Mouse (Mus musculus) CD4-positive helper T cell, adult 2 months (primary cell): ENCODE results near the gene Rnf181.
A peak's percentile ranks its signal among the peaks of the same experiment; 100 is the strongest.

Experiments
- DNase-seq: peaks from one replicate; pipeline ENCODE4 v3.0.0-alpha.2; 2012; ENCODE audit warnings: low read depth, missing footprints, low spot score

Rnf181 gene

DNA sequence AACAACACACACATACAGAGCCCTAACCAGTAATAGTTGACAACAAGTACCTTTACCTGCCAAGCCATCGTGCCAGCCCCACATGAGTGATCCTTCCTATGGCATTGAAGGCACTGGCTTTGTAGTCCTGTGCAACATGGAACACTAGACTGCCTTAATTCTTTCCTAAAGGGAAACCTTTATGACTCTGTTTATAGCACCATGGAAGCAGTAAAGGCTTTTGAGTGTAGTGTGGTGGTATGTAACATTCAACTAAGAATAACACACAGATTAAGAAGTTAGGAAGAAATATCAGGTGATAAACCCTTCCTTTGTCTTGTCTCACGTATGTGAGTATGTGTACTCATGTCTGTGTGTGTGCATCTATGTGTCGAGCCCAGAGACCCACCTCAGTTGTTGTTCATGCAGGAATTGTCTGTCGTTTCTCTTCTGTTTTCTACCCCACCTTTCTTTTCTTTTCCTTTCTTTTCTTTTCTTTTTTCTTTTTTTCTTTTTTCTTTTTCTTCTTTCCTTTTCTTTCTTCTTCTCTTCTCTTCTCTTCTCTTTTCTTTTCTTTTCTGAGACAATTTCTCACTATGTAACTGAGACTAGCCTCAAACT, at the start of gene Rnf181:
TSS of gene Rnf181 (minus strand) at position 113 of the 600 bp plus-strand sequence.
- no peak for DNase-seq

DNA sequence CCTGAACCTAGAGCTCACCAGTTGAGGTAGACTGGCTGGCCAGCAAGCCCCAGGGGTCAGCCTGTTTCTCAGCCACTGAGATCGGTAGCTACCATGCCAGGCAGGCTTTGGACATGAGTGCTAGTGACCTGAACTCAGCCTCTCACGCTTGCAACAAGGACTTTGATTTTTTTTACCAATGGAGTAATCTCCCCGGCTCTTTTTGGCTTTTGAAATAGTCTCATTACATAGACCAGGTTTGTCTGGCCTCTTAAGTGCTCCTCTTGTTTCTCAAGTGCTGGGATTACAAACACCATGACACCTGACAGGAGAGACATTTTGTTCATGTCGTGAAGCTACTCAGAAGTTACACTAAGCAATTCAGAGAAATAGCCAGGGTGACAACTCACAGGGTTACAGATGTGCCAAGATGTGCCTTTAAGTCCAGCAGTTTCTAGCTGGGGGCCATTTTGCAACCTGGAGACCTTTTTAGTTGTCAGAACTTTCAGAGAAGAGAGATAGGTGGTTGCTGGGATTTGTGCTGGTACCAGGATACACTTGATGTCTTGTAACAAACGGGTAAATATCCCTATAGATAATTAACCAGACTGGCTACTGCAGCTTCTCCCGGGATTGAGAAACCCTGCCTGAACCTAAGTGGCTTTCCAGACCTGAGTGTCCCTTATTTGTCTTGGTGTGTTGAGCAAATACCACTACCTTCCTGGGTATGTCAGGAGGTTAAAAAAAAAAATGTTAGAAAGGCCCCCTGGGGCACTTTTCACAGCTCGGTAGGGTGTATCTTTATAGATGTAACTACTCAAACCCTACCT, 49.4 kb upstream of the Rnf181 start:
- no peak for DNase-seq

DNA sequence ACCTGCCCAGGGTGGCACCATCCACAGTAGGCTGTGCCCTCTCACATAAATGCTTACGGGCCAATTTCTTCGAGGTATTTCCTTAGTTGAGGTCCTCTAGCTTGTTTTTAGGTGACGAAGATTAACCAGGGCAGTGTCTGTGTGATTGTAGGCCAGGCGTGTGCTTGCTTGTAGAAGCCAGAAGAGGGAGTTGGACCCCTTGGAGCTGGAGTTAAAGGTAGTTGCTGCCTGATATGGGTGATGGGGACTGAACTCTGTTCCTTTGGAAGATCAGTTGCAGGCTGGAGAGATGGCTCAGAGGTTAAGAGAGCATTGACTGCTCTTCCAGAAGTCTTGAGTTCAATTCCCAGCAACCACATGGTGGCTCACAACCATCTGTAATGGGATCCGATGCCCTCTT, 48.4 kb upstream of the Rnf181 start:
- no peak for DNase-seq

DNA sequence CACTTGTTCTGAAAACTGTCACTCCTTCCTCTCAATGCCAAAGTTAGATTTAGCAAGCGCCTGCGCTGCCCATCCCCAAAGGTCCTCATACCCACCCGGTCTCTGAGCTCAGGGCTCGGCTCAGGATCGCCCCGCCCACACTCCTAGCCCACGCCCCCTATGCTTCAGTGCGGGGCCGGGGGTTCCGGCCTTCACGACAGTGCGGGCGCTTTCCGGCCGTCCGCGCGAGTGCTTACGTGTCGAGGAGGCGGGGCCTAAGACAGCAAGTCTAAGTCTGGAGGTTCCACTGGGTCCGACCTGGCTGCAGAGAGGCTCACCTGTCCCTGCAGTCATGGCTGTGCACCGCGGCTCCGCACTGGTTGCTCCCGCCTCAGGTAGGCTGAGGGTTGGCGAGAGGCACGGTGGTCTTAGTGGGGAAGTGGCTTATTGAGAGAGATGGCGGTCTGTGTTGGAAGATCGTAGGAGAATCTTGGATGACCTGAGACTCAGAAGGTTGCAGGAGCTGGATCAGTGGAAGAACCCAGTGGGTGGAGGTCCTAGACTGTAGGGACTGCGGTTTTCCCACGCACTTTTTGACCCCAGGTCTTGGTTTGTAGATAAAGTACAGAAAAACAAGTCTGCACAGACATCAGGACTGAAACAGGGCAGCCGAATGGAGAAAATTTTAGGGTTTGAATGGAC, 47.5 kb upstream of the Rnf181 start, which contains the start of gene Ggcx:
TSS of gene Ggcx (plus strand) at position 233 of the 681 bp plus-strand sequence.
- peak; percentile 96 for DNase-seq

DNA sequence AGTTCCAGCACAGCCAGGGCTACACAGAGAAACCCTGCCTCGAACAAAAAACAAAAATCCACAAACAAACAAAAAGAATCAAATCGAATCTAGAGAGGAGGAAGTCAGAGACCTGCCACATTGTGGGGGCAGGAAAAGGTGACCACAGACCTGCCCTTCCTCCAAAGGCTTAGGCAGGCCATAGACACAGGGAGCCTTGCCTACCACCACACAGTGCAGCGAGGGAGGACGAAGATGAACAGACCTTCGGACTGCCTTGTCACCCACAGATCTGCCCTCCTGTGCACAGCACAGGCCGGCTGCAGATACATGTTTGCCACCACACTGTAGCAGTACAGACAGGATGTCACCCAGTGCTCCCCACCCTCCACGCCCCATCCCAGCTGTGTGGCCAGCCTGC, 43.8 kb upstream of the Rnf181 start:
- no peak for DNase-seq

DNA sequence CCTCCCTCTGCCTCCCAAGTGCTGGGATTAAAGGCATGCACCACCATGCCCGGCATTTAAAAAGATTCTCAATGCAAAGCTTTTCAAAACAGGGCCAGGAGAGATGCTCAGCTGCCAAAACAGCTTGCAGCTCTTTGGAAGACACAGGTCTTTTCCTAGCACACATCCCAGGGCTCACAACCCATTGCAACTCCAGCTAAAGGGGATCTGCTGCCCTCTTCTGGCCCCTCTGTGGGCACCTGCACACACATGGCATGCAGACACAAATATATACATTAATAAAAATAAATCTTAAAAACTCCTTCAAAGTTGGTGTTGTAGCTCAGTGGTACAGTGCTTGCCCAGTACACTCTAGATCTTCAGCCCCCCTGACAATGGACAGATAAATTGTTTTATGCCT, 43.2 kb upstream of the Rnf181 start:
- DNase-seq: no peak

DNA sequence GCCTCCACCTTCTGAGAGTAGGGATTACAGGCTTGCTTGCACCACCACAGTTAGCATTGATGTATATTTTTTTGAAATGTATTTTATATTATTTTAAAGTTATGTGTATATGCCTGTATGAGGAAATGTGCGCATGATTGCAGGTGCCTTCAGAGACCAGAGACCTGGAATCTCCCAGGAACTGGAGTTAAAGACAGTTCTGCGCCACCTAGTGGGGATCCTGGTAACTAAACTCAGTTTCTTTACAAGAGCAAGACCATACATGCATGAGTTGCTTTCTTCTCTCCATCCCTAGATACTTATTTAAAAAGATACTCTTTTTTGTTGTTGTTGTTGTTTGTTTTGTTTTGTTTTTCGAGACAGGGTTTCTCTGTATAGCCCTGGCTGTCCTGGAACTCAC, 42.8 kb upstream of the Rnf181 start:
- peak; percentile 70 for DNase-seq

DNA sequence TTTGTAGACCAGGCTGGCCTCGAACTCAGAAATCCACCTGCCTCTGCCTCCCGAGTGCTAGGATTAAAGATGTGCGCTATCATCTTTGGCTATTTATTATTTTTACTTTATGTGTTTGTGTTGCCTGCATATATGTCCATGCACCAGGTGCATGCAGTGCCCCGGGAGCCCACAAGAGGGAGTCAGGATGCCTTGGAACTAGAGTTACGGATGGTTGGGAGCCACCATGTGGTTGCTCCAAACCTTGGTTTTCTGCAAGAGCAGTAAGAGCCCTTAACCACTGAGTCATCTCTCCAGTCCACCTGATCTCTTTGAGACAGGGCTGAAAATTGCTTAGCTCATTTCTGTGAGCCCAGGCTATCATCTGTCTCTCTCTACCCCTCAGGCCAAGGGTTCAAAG, 40.4 kb upstream of the Rnf181 start:
- DNase-seq: peak; percentile 90

DNA sequence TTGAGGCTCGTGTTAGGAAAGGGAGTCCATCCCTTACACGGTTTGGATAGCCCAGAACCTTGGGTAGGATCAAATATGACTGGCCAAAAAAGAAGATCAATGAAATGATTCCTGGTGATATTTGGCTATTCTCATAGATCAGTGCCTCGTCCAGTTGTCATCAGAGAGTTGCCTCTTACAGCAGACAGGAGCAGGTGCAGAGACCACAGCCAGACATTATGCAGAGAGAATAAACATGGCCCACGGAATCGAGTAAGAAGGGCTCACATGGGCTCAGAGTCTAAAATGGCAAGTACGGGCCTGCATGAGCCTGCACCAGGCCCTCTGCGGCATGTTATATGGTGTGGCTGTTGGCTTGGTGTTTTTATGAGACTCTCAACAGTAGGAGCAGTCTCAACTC, 38.6 kb upstream of the Rnf181 start:
- no peak for DNase-seq

DNA sequence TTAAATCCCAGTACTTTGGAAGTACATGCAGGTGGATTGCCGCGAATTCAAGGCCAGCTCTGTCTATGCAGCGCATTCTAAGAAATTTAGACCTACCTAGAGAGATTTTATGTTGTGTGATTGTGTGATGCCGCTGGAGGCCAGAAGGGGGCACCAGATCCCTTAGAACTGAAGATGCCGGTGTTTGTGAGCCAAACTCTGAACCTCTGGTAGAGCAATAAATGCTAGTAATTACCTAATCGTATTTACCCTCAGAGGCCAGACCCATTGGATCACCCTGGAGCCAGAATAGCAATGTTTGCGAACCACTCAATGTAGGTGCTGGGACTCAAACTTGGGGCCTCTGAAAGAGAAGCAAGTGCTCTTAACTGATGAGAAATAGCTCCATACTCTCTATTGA, 35.1 kb upstream of the Rnf181 start:
- DNase-seq: peak; percentile 75

DNA sequence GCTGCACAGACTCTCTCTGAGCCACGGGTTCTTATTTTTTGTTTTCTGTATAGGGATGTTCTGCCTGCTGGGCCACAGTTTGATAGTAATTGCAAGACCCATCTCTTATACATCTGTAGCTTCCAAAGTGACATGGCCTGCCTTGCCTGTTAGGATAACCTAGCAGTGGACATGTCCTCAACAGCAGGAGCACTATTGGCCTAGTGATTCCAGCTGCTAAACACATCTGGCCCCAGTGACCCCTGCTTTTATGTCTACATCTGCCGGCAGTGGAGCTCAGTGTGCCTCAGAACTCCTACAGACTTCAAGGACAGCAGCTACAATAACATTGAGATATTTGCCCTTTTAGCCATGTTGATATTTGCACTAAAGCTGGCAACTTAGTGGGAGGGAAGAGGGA, 33.2 kb upstream of the Rnf181 start:
- DNase-seq: no peak

DNA sequence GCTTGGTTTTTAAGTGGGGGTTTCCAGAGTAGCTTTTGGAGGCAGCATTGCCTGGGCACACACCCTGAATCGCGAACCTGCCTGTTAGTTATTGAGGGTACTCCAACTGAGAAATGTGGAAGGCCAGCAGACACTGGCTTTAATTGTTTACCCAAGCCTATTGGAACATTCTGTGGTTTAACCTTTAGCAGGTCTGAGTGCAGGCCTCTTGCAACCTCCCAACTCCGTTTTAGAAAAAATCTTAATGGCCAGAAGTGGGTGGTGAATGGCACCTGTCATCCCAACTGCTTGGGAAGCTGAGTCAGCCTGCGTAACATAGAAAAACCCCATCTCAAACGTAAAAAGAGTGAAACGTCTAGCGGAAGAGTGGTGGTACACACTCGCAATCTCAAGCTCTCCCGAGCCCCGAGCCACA, 30.1 kb upstream of the Rnf181 start:
- DNase-seq: no peak

DNA sequence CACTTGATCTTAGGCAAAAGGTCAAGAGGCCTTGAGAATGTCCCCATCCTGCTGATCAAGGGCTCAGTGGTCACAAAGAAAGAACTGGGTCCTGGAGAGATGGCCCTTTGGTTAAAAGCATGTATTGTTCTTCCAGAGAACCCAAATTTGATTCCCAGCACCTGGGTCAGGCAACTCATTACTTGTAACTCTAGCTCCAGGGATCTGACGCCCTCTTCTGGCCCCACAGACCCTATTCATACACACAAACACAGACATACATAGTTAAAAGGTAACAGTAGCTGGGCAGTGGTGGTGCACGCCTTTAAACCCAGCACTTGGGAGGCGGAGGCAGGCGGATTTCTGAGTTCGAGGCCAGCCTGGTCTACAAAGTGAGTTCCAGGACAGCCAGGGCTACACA, 25.6 kb upstream of the Rnf181 start:
- DNase-seq: no peak

DNA sequence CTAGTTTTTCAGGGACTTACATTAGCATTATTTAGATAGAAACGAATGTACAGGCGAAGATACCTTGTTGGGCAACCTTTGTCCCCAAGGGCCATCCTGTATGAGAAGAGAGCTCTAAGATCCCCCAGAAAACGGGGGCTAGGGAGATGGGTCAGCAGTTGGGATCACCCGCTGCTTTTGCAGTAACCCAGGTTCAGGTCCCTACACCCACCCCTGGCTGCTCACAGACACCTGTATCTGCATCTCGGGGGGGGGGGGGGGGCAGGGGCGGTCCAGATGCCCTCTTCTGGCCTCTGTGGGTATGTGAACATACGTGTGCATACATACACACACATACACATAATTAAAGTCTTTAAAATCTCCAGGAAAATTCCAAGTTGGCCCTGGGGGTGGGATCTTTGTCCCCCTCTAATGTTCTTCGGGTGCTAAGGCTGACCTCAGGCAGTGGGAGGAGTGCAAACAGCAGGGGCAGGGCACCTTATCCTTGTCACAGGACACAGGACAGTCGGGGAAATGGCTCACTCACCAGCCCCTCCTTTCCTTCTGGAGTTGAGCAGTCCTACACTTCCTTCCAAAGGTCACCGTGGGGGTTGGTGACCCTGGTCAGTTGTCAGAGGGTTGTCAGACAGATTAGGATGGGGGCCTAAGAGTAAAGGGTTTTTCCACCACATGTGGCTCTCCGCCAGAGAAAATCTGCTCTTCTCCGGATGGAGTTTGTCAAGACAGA, 24.2 kb upstream of the Rnf181 start:
- peak; percentile 61 for DNase-seq

DNA sequence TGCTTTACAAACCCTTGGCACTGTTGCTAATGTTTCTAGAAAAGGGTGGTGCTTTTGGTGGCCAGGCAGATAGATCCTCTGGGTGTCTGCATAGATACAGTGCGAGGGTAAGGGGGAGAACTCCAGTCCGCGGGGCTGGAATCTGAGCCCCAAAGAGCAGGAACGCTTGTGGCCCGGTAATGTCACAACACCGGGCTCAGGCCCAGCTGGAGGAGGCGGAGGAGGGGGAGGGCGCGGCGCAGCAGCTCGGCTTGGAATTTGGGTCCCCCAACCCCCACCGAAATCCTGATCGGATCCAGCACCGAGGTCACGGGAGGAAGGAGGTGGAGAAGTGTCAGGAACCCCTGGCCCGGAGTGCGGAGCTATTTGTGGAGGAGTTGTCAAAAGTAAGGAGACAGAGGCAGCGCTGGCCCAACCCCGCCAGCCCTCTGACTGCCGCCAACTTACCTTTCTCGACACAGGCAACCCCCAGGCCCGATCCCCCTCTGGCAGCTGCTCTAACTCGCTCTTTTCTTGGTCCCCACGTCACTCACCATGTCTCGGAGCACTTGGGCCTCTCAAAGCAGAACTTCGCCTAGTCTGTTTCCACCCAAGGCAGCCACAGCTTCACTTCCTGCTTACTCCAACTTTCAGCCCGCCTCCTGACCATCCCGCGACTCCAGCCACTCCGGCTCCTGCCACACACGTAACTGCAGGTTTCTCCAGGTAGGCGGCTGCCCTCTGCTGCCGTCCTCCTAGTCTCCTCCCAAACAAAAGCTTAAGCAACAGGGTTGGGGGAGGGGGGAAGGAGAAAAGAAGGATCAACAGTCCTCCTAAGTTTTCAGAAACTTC, 23.4 kb upstream of the Rnf181 start, which contains the start of gene Vamp8:
TSS of gene Vamp8 (minus strand) at position 763 of the 831 bp plus-strand sequence.
- peak; percentile 70 for DNase-seq

DNA sequence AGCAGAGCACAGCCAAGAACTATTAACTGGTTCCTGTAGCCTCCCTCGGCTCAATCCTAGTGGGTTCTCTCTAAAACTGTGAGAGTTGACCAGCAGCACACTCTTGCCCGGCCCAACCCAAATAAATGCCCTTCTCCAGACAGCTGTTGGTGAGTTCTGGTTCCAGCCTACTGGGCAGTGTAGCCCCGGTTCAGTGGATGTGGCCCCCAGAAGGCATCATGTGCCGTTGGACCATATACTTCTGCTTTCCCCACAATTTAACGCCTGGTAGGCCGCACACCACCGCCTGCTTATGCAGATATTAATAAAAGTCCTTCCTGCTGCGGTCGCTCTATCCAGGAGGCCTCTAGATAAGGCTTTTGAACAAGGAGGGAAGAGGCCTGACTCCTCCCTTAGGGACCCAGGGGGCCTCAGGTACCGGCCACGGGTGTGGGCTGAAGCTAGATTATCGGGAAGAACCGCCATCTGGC, 22.8 kb upstream of the Rnf181 start:
- peak; percentile 34 for DNase-seq

DNA sequence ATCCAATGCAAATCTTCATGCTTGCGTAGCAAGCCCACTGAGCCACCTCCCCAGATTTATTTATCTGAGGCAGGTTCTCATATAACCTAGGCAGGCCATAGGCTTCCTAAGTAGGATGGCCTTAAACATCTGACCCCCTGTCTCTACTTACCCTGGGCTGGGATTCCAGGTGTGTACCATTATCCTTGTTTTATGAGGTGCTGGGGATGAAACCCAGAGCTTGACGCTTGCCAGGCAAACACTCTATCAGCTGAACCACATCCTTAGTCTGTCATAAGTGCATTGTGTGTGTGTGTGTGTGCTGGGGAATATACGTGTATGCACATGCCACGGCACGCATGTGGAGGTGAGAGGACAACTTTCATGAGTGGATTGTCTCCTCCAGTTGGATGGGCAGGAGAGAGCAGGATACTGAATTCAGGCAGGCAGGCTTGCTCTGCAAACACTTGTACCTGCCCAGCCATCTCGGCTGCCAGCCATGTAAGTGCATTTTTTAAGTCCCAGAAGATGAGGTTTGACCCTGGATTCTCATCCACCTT, 22.1 kb upstream of the Rnf181 start:
- no peak for DNase-seq

DNA sequence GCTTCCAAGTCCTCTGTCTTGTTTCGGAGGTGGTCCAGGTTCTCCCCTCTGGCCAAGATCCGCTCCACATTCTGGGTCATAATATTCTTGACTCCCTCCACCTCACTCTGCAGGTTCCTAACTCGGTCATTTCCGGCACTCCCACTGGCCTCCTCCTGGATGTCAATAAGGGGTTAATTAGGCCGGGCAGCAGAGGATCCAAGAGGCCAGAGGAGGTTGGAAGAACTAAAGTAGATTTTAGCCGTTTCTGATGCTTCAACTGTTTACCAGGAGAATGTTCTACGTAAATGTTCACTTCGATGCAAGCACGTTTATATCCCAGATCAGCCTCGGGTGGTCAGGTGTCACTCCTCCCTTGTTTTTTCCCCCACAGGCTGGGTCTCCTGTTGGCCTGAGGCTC, 21.5 kb upstream of the Rnf181 start:
- DNase-seq: no peak

DNA sequence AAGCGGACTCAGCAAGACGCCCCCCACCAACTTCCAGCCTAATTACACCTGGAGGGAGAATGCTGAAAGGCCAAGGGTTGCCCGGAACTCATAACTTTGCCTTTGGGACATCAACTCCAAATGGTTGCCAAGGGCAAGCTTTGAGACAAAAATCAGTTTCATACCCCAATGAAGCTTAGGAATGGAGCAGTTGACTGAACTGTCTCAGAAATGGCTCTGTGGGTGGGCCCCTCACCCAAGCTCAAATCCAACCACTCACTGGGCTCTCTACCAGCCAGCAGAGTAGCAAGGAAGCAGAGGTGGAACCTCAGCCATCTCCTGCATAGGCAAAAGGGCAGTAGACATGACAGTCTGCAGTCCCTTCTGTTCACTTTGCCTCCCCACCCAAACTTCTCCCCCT, 21.1 kb upstream of the Rnf181 start:
- no peak for DNase-seq

DNA sequence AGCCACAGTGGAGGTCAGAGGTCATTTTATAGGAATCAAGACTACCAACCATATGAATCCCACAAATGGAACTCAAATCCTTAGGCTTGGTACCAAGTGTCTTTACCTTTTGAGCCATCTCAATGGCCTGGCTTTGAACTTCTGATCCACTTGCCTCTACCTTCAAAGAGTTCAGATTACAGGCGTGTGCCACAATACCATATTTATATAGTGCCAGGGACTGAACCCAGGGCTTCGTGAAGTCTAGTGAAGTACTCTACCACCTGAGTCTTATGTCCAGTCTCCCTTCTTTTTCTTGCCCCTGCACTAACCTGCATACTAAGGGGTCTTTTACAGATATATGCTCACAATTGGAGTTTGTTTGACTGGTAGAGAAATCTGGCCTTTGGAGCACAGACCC, 19.8 kb upstream of the Rnf181 start:
- no peak for DNase-seq

DNA sequence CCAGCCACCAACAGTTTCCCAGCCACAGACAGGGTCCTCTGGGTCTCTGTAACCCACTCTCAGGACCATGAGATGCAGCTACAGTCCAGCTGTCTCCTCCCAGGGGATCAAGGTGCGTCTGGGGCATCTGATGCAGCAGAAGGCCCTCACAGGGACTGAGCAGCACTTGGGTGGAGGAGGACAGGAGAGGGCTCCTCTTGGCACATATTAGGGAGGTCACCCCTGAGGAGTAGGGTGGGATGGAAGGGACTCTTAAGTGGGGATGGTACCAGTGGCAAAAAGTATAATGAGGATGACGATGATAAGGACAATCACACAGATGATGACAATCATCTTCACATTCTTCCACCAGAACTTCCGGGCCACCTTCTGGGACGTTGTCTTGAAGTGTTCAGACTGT, 18.5 kb upstream of the Rnf181 start:
- DNase-seq: no peak
